Mouse (Mus musculus) small intestine, adult 2 months (tissue): ENCODE results near the gene Lin37. TPM values are rescaled to one million over a fixed set of nuclear protein-coding genes. Genes with fewer than 3 reads are reported as not detected.

ENCODE experiments used
- H3K27ac ChIP-seq: fragments of 200-500 bp; 2 replicates; pipeline ENCODE4 v1.5.1; 2012; ENCODE audit warnings: low read depth, low read length, control low read depth, inconsistent platforms; ENCODE audit not compliant: insufficient read depth
- H3K27me3 ChIP-seq: fragments of 200-500 bp; 2 replicates; pipeline ENCODE4 v1.6.1; 2012; ENCODE audit warnings: mild to moderate bottlenecking, moderate library complexity, low read length, inconsistent platforms; ENCODE audit not compliant: control insufficient read depth, insufficient read depth
- H3K36me3 ChIP-seq: fragments of 200-500 bp; 2 replicates; pipeline ENCODE4 v1.6.1; 2012; ENCODE audit warnings: mild to moderate bottlenecking, low read length, control low read depth, inconsistent platforms; ENCODE audit not compliant: control insufficient read depth, insufficient read depth
- H3K4me1 ChIP-seq: fragments of 200-500 bp; 2 replicates; pipeline ENCODE4 v1.6.1; 2012; ENCODE audit warnings: low read length, inconsistent platforms, mixed read lengths; ENCODE audit not compliant: control insufficient read depth, insufficient read depth, insufficient read length
- H3K4me3 ChIP-seq: fragments of 200-500 bp; 2 replicates; pipeline ENCODE4 v1.5.1; 2012; ENCODE audit warnings: low read depth, mild to moderate bottlenecking, control low read depth, inconsistent platforms, low read length, moderate library complexity
- CTCF ChIP-seq: fragments of 200-500 bp; IDR thresholded peaks from 2 replicates; pipeline ENCODE4 v1.5.1; 2012; ENCODE audit warnings: low read depth, mild to moderate bottlenecking, control low read depth, inconsistent platforms, low read length, moderate library complexity, mixed read lengths; ENCODE audit not compliant: insufficient replicate concordance, insufficient read length; ENCODE audit errors: extremely low read depth
- POLR2A ChIP-seq: fragments of 200-500 bp; IDR thresholded peaks from 2 replicates; pipeline ENCODE4 v1.6.1; 2012; ENCODE audit warnings: low read depth, mild to moderate bottlenecking, control low read depth, inconsistent platforms, low read length, moderate library complexity
- WGBS: fragments of 180-500 bp; shearing (Covaris S2); methylation state at CpG from one replicate; pipeline ENCODE4 v1.1.7; 2018; 5-methylcytosine and 5-hydroxymethylcytosine counted together
- polyA plus RNA-seq: library from polyadenylated mRNA; depleted of rRNA; stranded (reverse); fragments of >200 nt; gene quantifications from 2 replicates; pipeline ENCODE4 v1.2.3, GENCODE M21; 2012

Gene Lin37
- polyA plus RNA-seq, 1 experiment = 37.9 TPM

GRCm38 (mm10) chr7:30590927-30591604 lies 31.4 kb upstream of the Lin37 start:
- WGBS = 92% methylated on average over 9 of the region's 9 CpGs
- H3K4me3 ChIP-seq = no peak overlapping the region
- H3K36me3 ChIP-seq = peaks cover 5% of the 10 kb centered on the region
- no peaks in the 10 kb centered on the region for H3K27me3 ChIP-seq
- H3K4me1 ChIP-seq = peaks cover 20% of the 10 kb centered on the region
- TF ChIP-seq POLR2A (no peak), CTCF (no peak)
- H3K27ac ChIP-seq = no peak overlapping the region

- peaks cover 20% of the 10 kb centered on the region for H3K4me1 ChIP-seq
- peak overlapping the region; percentile 79 for H3K27ac ChIP-seq
- no peaks in the 10 kb centered on the region for H3K27me3 ChIP-seq
- peak overlapping the region; percentile 64 for H3K4me3 ChIP-seq
- H3K36me3 ChIP-seq = peaks cover 18% of the 10 kb centered on the region
- WGBS = 10% methylated on average over 40 of the region's 40 CpGs
- TF ChIP-seq CTCF (peak; percentile 96; the same call in 1 of the 2 replicates), POLR2A (no peak)
Observed at GRCm38 (mm10) chr7:30589435-30590301, 30.0 kb upstream of the Lin37 start.

DNA sequence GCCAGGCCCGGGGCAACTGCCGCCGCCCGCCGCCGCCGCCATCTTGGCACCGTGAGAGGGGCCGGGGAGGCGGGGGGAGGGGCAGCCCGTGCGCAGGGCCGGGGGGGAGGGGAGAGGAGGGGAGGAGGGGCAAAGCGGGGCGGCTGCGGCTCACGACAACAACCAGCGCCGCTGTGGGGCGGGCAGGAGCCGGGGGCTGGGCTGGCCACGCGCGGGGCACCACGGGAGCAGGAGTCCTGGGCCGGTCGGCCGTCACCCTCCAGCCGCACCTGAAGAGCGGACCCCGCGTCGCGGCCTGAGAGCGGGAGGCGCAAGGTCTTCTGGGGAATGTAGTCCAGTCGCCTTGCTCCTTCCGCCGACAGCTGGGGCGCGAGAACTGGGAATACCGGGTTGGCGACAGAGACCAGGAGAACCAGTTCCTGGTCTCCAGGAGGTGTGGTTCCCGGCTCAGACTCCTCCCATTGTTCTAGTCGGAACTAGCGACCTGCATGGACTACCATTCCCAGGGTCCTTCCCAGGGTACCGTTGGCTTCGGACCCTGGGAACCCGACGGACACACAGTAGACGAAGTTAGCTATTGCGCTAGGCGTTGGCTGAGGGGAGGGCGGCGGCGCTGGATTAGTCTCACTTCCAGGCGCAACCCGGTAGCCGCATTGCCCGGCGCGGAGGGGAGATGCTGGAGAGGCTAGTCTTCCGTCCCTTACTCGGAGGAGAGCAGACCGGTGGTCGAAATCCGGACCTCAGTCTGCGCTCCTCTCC lies 29.2 kb upstream of the Lin37 start, which contains the start of gene Kmt2b:
Gene Kmt2b (minus strand): TSS at position 51 of the 759 bp plus-strand sequence.
- Histone ChIP-seq H3K4me1 (peaks cover 15% of the 10 kb centered on the region), H3K36me3 (peaks cover 25% of the 10 kb centered on the region), H3K4me3 (peak within 1 kb of the TSS; percentile 94), H3K27ac (peak within 1 kb of the TSS; percentile 79), H3K27me3 (no peaks in the 10 kb centered on the region)
- no peak for TF ChIP-seq CTCF
- TF ChIP-seq POLR2A = peak; percentile 71
- under 1% methylated on average over 60 of the region's 68 CpGs for WGBS

GRCm38 (mm10) chr7:30587842-30588667 lies 28.4 kb upstream of the Lin37 start:
- Histone ChIP-seq H3K27ac (peak overlapping the region; percentile 60), H3K4me1 (peaks cover 15% of the 10 kb centered on the region), H3K4me3 (peak overlapping the region; percentile 94), H3K27me3 (no peaks in the 10 kb centered on the region), H3K36me3 (peaks cover 32% of the 10 kb centered on the region)
- TF ChIP-seq CTCF (0 out of 2 replicates have a peak, but pooled peaks have one; percentile 11), POLR2A (no peak)
- 1% methylated on average over 65 of the region's 67 CpGs for WGBS

- H3K4me1 ChIP-seq = peaks cover 15% of the 10 kb centered on the region
- no peak overlapping the region for H3K27ac ChIP-seq
- H3K4me3 ChIP-seq = no peak overlapping the region
- no peaks in the 10 kb centered on the region for H3K27me3 ChIP-seq
- TF ChIP-seq POLR2A (no peak), CTCF (no peak)
- 90% methylated on average over 28 of the region's 28 CpGs for WGBS
- peaks cover 46% of the 10 kb centered on the region for H3K36me3 ChIP-seq
Observed at GRCm38 (mm10) chr7:30586455-30587020, 26.9 kb upstream of the Lin37 start.

- Histone ChIP-seq H3K4me1 (peaks cover 6% of the 10 kb centered on the region), H3K36me3 (peaks cover 58% of the 10 kb centered on the region), H3K27me3 (no peaks in the 10 kb centered on the region), H3K4me3 (no peak overlapping the region), H3K27ac (no peak overlapping the region)
- WGBS = 96% methylated on average over 7 of the region's 7 CpGs
- TF ChIP-seq CTCF = no peak
- no peak for TF ChIP-seq POLR2A
Observed at GRCm38 (mm10) chr7:30585170-30585569, 25.5 kb upstream of the Lin37 start.
